Mouse (Mus musculus) layer of hippocampus, postnatal 25 days (tissue): ENCODE data around the gene Nrap. TPM values are rescaled to one million over a fixed set of nuclear protein-coding genes. Genes with fewer than 3 reads are reported as not detected.

ENCODE experiments used
- DNase-seq, 2 experiments: peaks; one replicate each; pipeline ENCODE4 v3.0.0; 2022; ENCODE audit warnings: mixed read lengths in 2 of 2, low spot score in 1 of 2; ENCODE audit errors: extremely low spot score in 1 of 2
- total RNA-seq, 2 experiments: library from RNA; stranded (reverse); gene quantifications; 2 replicates each; pipeline ENCODE4 v1.2.3; 2021

The Nrap gene
- total RNA-seq, 2 experiments from 2014 or later, result 0.07 to 0.09 TPM

GRCm38 (mm10) chr19:56397663-56398527 is 8.1 kb upstream of the Nrap start:
- no peak for DNase-seq

- DNase-seq, result peak; percentile 25 to 29
Observed at GRCm38 (mm10) chr19:56396669-56397621, 7.1 kb upstream of the Nrap start, which contains the start of gene Casp7. Casp7 (plus strand) TSS chr19:56397129.

GRCm38 (mm10) chr19:56396227-56396626 is 6.4 kb upstream of the Nrap start:
- no peak for DNase-seq

GRCm38 (mm10) chr19:56395183-56395935 is 5.5 kb upstream of the Nrap start:
- DNase-seq, result no peak

- DNase-seq, result no peak
Observed at GRCm38 (mm10) chr19:56393311-56393866, 3.6 kb upstream of the Nrap start.

GRCm38 (mm10) chr19:56391307-56392046 is 1.6 kb upstream of the Nrap start:
- no peak for DNase-seq

GRCm38 (mm10) chr19:56389176-56389575 is 661 bp downstream of the Nrap start:
- no peak for DNase-seq

GRCm38 (mm10) chr19:56387726-56388302 is 2.0 kb downstream of the Nrap start:
- DNase-seq, result no peak

- no peak for DNase-seq
Observed at GRCm38 (mm10) chr19:56386095-56386494, 3.7 kb downstream of the Nrap start.

- DNase-seq, result no peak
Observed at GRCm38 (mm10) chr19:56385546-56385945, 4.3 kb downstream of the Nrap start.

GRCm38 (mm10) chr19:56381407-56381806 is 8.4 kb downstream of the Nrap start:
- DNase-seq, result no peak

- no peak for DNase-seq
Observed at GRCm38 (mm10) chr19:56380341-56380740, 9.5 kb downstream of the Nrap start.

GRCm38 (mm10) chr19:56378554-56379172 is 11.2 kb downstream of the Nrap start:
- DNase-seq, result no peak

- DNase-seq, result no peak
Observed at GRCm38 (mm10) chr19:56378007-56378406, 11.8 kb downstream of the Nrap start.

GRCm38 (mm10) chr19:56374011-56374410 is 15.8 kb downstream of the Nrap start:
- no peak for DNase-seq

GRCm38 (mm10) chr19:56373246-56373645 is 16.6 kb downstream of the Nrap start:
- DNase-seq, result no peak

GRCm38 (mm10) chr19:56372226-56372625 is 17.6 kb downstream of the Nrap start:
- no peak for DNase-seq

- no peak for DNase-seq
Observed at GRCm38 (mm10) chr19:56370389-56371150, 19.3 kb downstream of the Nrap start.
